Mouse (Mus musculus) kidney, embryonic 14.5 days (tissue): ENCODE measurements at regions not wholly inside any gene's neighbourhood (a gene's known extent, or its start where the extent isn't known, plus 50 kb on each side); places are given as distances from the start of the nearest gene placed in this dataset.

ENCODE experiments used
- ATAC-seq: fragments of 200-750 bp; cut with Nextera tagmentation; 2 replicates; pipeline ENCODE4 v1.8.0; 2017; ENCODE audit warnings: moderate number of reproducible peaks, mild to moderate bottlenecking, moderate TSS enrichment, moderate library complexity; ENCODE audit not compliant: low FRiP score, low TSS enrichment
- H3K27ac ChIP-seq: fragments of 300-500 bp; sonication (generic); 2 replicates; pipeline ENCODE4 v1.5.1; 2014; ENCODE audit warnings: low read depth, mild to moderate bottlenecking, low read length, moderate library complexity, mixed read lengths
- H3K27me3 ChIP-seq: fragments of 300-500 bp; sonication (generic); 2 replicates; pipeline ENCODE4 v1.6.1; 2014; ENCODE audit warnings: mild to moderate bottlenecking, low read length; ENCODE audit not compliant: control insufficient read depth, insufficient read depth
- H3K36me3 ChIP-seq: fragments of 300-500 bp; sonication (generic); 2 replicates; pipeline ENCODE4 v1.6.1; 2014; ENCODE audit warnings: low read length, mixed read lengths; ENCODE audit not compliant: control insufficient read depth, insufficient read depth
- H3K4me1 ChIP-seq: fragments of 300-500 bp; sonication (generic); 2 replicates; pipeline ENCODE4 v1.6.1; 2014; ENCODE audit warnings: low read length, mixed read lengths; ENCODE audit not compliant: control insufficient read depth, insufficient read depth
- H3K4me2 ChIP-seq: fragments of 300-500 bp; sonication (generic); replicated peaks from 2 replicates; pipeline ENCODE4 v1.6.1; 2014; ENCODE audit warnings: low read depth, mild to moderate bottlenecking, low read length
- H3K4me3 ChIP-seq: fragments of 300-500 bp; sonication (generic); 2 replicates; pipeline ENCODE4 v1.5.1; 2014; ENCODE audit warnings: mild to moderate bottlenecking, low read length
- H3K9ac ChIP-seq: fragments of 300-500 bp; sonication (generic); 2 replicates; pipeline ENCODE4 v1.6.1; 2014; ENCODE audit warnings: low read depth, mild to moderate bottlenecking, low read length, moderate library complexity
- H3K9me3 ChIP-seq: fragments of 300-500 bp; sonication (generic); 2 replicates; pipeline ENCODE4 v1.6.1; 2016; ENCODE audit warnings: low read length; ENCODE audit not compliant: control insufficient read depth
- WGBS: fragments of 180-500 bp; shearing (Covaris S2); extraction: QIAGEN DNeasy Blood & Tissue Kit; methylation state at CpG from one replicate; pipeline ENCODE4 v1.1.7; 2014; 5-methylcytosine and 5-hydroxymethylcytosine counted together

DNA sequence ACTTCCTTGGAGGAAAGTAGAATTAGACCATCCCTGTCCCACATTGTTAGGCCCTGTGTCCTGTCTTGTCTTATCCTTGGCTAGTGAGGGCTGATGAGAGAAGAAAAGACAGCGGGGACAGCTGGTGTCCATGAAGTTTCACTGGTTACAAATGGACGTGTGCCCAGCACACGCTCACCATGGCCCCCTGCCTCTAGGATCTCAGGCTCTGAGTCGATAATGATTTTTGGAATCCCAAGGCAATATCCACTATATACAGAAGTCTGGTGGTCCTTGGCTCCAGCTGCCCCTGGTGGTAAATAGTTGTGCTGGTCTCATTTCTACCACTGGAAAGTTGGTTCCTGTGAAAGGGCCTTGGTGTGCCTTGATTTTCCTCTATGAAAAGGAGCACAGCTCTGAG is 51.7 kb upstream of the F13a1 start:
- H3K27ac ChIP-seq, result no peak overlapping the region
- H3K9ac ChIP-seq, result no peak overlapping the region
- H3K36me3 ChIP-seq, result no peaks in the 10 kb centered on the region
- H3K9me3 ChIP-seq, result no peaks in the 10 kb centered on the region
- no peak for ATAC-seq
- H3K4me3 ChIP-seq, result no peak overlapping the region
- H3K4me1 ChIP-seq, result no peaks in the 10 kb centered on the region
- H3K4me2 ChIP-seq, result no peak overlapping the region
- 89% methylated on average over 4 of the region's 4 CpGs for WGBS
- no peaks in the 10 kb centered on the region for H3K27me3 ChIP-seq
